Mouse (Mus musculus): ENCODE data around the gene Man1c1. TPM values are rescaled to one million over a fixed set of nuclear protein-coding genes. Genes with fewer than 3 reads are reported as not detected.

Gene Man1c1
- polyA plus RNA-seq, 1 experiment from 2014 or later: 4.1 TPM

- no peak for ATAC-seq (replicated peaks; ENCODE audit: low FRiP score)
- H3K4me3 ChIP-seq (ENCODE audit: low read depth, low read length): no peak overlapping the region
Observed at GRCm38 (mm10) chr4:134631471-134632130, 72.5 kb downstream of the Man1c1 start.

GRCm38 (mm10) chr4:134628575-134629384 lies 75.3 kb downstream of the Man1c1 start:
- Histone ChIP-seq H3K4me3 (ENCODE audit: low read depth, low read length) (no peak overlapping the region), H3K9ac (ENCODE audit: low read depth, low read length) (no peak overlapping the region), H3K36me3 (ENCODE audit: control insufficient read depth, insufficient read depth, low read length) (no peaks in the 10 kb centered on the region), H3K4me1 (replicated peaks; ENCODE audit: control insufficient read depth, insufficient read depth, low read length) (peaks cover 23% of the 10 kb centered on the region), H3K4me2 (no peak overlapping the region), H3K27ac (ENCODE audit: low read depth, low read length) (no peak overlapping the region), H3K9me3 (ENCODE audit: control insufficient read depth, low read length) (no peaks in the 10 kb centered on the region), H3K27me3 (replicated peaks; ENCODE audit: control insufficient read depth, insufficient read depth, low read length) (no peaks in the 10 kb centered on the region)
- ATAC-seq (replicated peaks; ENCODE audit: low FRiP score) (no peak), DNase-seq (ENCODE audit: low spot score) (no peak)
- WGBS: 59% methylated on average over 10 of the region's 10 CpGs

More at GRCm38 (mm10) chr4:134631471-134632130, 72.5 kb downstream of the Man1c1 start:
- H3K27ac ChIP-seq (ENCODE audit: low read depth, low read length): 0 out of 2 replicates have a peak overlapping the region, but pooled peaks have one; percentile 4
- 86% methylated on average over 14 of the region's 14 CpGs for WGBS
- no peak for DNase-seq (ENCODE audit: low spot score)
- H3K36me3 ChIP-seq (ENCODE audit: control insufficient read depth, insufficient read depth, low read length): no peaks in the 10 kb centered on the region
- H3K9me3 ChIP-seq (ENCODE audit: control insufficient read depth, low read length): no peaks in the 10 kb centered on the region
- H3K4me2 ChIP-seq: no peak overlapping the region
- peaks cover 16% of the 10 kb centered on the region for H3K4me1 ChIP-seq (replicated peaks; ENCODE audit: control insufficient read depth, insufficient read depth, low read length)
- no peak overlapping the region for H3K9ac ChIP-seq (ENCODE audit: low read depth, low read length)
- no peaks in the 10 kb centered on the region for H3K27me3 ChIP-seq (replicated peaks; ENCODE audit: control insufficient read depth, insufficient read depth, low read length)

DNA sequence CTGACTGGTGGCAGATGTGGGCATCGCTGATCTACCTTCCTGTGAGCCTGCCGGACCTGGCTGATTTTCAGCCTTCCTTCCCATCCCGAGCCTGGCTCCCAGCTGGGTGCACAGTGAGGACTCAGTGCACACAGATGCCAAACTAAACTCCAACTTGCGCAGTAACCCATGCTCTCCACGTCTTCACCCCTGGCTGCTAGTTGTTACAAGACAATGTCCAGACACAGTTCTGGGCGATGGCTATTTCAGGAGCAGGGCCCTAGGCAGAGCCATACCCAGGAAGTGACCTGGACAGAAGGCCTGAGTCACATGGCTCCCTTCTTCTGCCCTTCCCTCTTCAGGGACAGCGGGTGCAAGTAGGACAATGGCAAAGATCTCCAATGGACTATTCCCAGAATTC lies 76.0 kb downstream of the Man1c1 start:
- H3K27ac ChIP-seq (ENCODE audit: low read depth, low read length): no peak overlapping the region
- no peak overlapping the region for H3K4me2 ChIP-seq
- no peaks in the 10 kb centered on the region for H3K36me3 ChIP-seq (ENCODE audit: control insufficient read depth, insufficient read depth, low read length)
- no peak overlapping the region for H3K4me3 ChIP-seq (ENCODE audit: low read depth, low read length)
- H3K4me1 ChIP-seq (replicated peaks; ENCODE audit: control insufficient read depth, insufficient read depth, low read length): peaks cover 20% of the 10 kb centered on the region
- no peak overlapping the region for H3K9ac ChIP-seq (ENCODE audit: low read depth, low read length)
- H3K9me3 ChIP-seq (ENCODE audit: control insufficient read depth, low read length): no peaks in the 10 kb centered on the region
- WGBS: 54% methylated on average over 7 of the region's 7 CpGs
- ATAC-seq (replicated peaks; ENCODE audit: low FRiP score): no peak
- DNase-seq (ENCODE audit: low spot score): no peak
- H3K27me3 ChIP-seq (replicated peaks; ENCODE audit: control insufficient read depth, insufficient read depth, low read length): no peaks in the 10 kb centered on the region

DNA sequence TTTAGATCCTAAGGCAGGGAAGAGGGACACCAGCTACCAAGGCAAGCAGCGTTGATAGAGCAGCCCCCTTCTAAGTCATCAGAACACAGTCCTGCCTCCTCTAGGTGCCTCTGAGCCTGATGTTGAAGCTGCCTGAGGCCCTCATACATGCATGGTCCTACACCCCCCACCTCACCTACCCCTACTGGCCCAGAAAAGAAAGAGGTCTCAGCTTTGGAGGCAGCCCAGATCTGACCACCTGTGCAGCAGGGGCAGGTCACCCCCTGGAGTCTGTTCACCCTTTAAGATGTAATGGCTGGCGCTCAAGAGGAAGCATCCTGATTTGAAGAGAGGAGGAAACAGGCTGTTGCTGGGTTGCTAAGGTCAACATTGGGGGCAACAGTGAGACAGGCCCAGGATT lies 77.2 kb downstream of the Man1c1 start:
- Histone ChIP-seq H3K27ac (ENCODE audit: low read depth, low read length) (no peak overlapping the region), H3K27me3 (replicated peaks; ENCODE audit: control insufficient read depth, insufficient read depth, low read length) (no peaks in the 10 kb centered on the region), H3K4me2 (no peak overlapping the region), H3K4me3 (ENCODE audit: low read depth, low read length) (no peak overlapping the region), H3K4me1 (replicated peaks; ENCODE audit: control insufficient read depth, insufficient read depth, low read length) (peaks cover 13% of the 10 kb centered on the region), H3K9ac (ENCODE audit: low read depth, low read length) (no peak overlapping the region), H3K36me3 (ENCODE audit: control insufficient read depth, insufficient read depth, low read length) (no peaks in the 10 kb centered on the region), H3K9me3 (ENCODE audit: control insufficient read depth, low read length) (no peaks in the 10 kb centered on the region)
- no peak for ATAC-seq (replicated peaks; ENCODE audit: low FRiP score)
- no peak for DNase-seq (ENCODE audit: low spot score)
- 73% methylated on average over 2 of the region's 2 CpGs for WGBS

DNA sequence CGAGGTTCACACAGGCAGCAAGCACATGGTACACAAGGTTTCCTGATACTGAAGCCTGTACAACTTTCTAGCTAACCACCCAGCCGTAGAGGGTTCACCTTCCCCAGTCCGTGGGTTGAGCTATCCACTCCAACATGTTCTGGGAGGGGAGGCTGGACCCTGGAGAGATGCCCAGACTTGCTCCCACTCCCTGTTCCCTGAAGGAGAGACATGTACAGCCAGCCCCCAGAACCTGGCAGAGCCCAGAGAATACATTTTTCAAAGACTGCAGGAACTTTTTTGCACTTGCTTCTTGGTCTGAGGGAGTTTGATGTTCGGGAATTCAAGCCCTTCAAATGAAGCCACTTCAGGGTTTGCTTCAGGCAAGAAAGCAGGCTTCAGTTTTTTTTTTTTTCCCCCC lies 77.7 kb downstream of the Man1c1 start:
- WGBS: 75% methylated on average over 4 of the region's 4 CpGs
- H3K9ac ChIP-seq (ENCODE audit: low read depth, low read length): no peak overlapping the region
- H3K27me3 ChIP-seq (replicated peaks; ENCODE audit: control insufficient read depth, insufficient read depth, low read length): no peaks in the 10 kb centered on the region
- ATAC-seq (replicated peaks; ENCODE audit: low FRiP score) (no peak), DNase-seq (ENCODE audit: low spot score) (no peak)
- H3K4me1 ChIP-seq (replicated peaks; ENCODE audit: control insufficient read depth, insufficient read depth, low read length): peaks cover 13% of the 10 kb centered on the region
- no peaks in the 10 kb centered on the region for H3K36me3 ChIP-seq (ENCODE audit: control insufficient read depth, insufficient read depth, low read length)
- H3K27ac ChIP-seq (ENCODE audit: low read depth, low read length): no peak overlapping the region
- H3K9me3 ChIP-seq (ENCODE audit: control insufficient read depth, low read length): no peaks in the 10 kb centered on the region
- no peak overlapping the region for H3K4me2 ChIP-seq
- H3K4me3 ChIP-seq (ENCODE audit: low read depth, low read length): no peak overlapping the region

- Histone ChIP-seq H3K4me1 (replicated peaks; ENCODE audit: control insufficient read depth, insufficient read depth, low read length) (peaks cover 14% of the 10 kb centered on the region), H3K9ac (ENCODE audit: low read depth, low read length) (no peak overlapping the region), H3K36me3 (ENCODE audit: control insufficient read depth, insufficient read depth, low read length) (no peaks in the 10 kb centered on the region), H3K27me3 (replicated peaks; ENCODE audit: control insufficient read depth, insufficient read depth, low read length) (no peaks in the 10 kb centered on the region), H3K4me2 (peak overlapping the region; percentile 4; the same call in 1 of the 2 replicates), H3K9me3 (ENCODE audit: control insufficient read depth, low read length) (no peaks in the 10 kb centered on the region), H3K27ac (ENCODE audit: low read depth, low read length) (no peak overlapping the region), H3K4me3 (ENCODE audit: low read depth, low read length) (no peak overlapping the region)
- WGBS: 29% methylated on average over 14 of the region's 14 CpGs
- no peak for DNase-seq (ENCODE audit: low spot score)
- ATAC-seq (replicated peaks; ENCODE audit: low FRiP score): no peak
Observed at GRCm38 (mm10) chr4:134624109-134624862, 79.8 kb downstream of the Man1c1 start.

GRCm38 (mm10) chr4:134621695-134622094 lies 82.4 kb downstream of the Man1c1 start:
- Histone ChIP-seq H3K9me3 (ENCODE audit: control insufficient read depth, low read length) (no peaks in the 10 kb centered on the region), H3K27ac (ENCODE audit: low read depth, low read length) (no peak overlapping the region), H3K27me3 (replicated peaks; ENCODE audit: control insufficient read depth, insufficient read depth, low read length) (no peaks in the 10 kb centered on the region), H3K4me3 (ENCODE audit: low read depth, low read length) (no peak overlapping the region), H3K9ac (ENCODE audit: low read depth, low read length) (no peak overlapping the region), H3K4me1 (replicated peaks; ENCODE audit: control insufficient read depth, insufficient read depth, low read length) (peaks cover 9% of the 10 kb centered on the region), H3K36me3 (ENCODE audit: control insufficient read depth, insufficient read depth, low read length) (no peaks in the 10 kb centered on the region), H3K4me2 (no peak overlapping the region)
- ATAC-seq (replicated peaks; ENCODE audit: low FRiP score): no peak
- WGBS: 64% methylated on average over 9 of the region's 9 CpGs
- DNase-seq (ENCODE audit: low spot score): no peak

- no peaks in the 10 kb centered on the region for H3K27me3 ChIP-seq (replicated peaks; ENCODE audit: control insufficient read depth, insufficient read depth, low read length)
- H3K9ac ChIP-seq (ENCODE audit: low read depth, low read length): no peak overlapping the region
- no peak overlapping the region for H3K27ac ChIP-seq (ENCODE audit: low read depth, low read length)
- peaks cover 9% of the 10 kb centered on the region for H3K4me1 ChIP-seq (replicated peaks; ENCODE audit: control insufficient read depth, insufficient read depth, low read length)
- H3K36me3 ChIP-seq (ENCODE audit: control insufficient read depth, insufficient read depth, low read length): no peaks in the 10 kb centered on the region
- WGBS: 86% methylated on average over 8 of the region's 8 CpGs
- H3K9me3 ChIP-seq (ENCODE audit: control insufficient read depth, low read length): no peaks in the 10 kb centered on the region
- H3K4me3 ChIP-seq (ENCODE audit: low read depth, low read length): no peak overlapping the region
- no peak for ATAC-seq (replicated peaks; ENCODE audit: low FRiP score)
- H3K4me2 ChIP-seq: no peak overlapping the region
- no peak for DNase-seq (ENCODE audit: low spot score)
Observed at GRCm38 (mm10) chr4:134620246-134620645, 83.8 kb downstream of the Man1c1 start.
